Mouse (Mus musculus): ENCODE results near the gene Atp6v1d.

Gene Atp6v1d

DNA sequence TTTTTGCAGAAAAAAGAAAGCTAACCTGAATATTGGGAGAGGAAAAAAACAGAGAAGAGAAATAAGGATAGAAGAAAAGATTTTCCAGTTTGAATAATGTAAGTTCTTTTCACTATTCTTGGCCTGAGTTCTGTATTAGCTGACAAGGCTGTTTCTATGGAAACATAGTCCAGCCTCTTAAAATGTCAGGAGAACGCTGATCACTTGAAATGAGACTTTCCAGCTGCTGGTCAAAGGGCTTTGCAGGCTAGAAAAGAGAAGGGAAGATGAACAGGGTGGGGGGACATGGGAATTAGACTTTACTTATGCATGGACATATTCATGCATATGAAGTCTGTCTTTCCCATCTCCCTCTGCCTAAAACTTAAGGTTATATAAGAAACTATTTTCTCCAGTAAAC lies 67.2 kb downstream of the Atp6v1d start:
- DNase-seq (ENCODE audit: low read depth), result no peak

DNA sequence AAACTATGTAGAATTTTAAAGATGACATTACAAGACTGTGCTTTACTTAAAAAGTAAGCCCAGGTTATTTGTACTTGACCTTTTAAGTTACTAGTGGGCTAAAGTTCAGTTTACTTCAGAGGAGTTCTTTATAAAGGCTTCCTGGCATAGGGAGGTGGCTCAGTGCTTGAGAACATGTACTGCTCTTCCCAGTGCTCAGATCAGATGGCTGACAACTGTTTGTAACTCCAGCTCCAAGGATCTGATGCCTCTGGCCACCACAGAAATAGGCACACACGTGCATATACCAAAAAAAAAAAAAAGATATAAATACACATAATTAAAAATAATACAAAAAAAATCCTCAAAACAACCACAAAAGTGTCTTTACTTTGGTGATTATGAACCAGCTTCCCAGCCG lies 70.6 kb downstream of the Atp6v1d start:
- DNase-seq (ENCODE audit: low read depth), result no peak

All from c-Kit-positive CD71-negative TER-119-negative erythroid progenitor cells, embryonic 14.5 days (primary cell).